Mouse (Mus musculus): Measurements from ENCODE around the gene Jmjd8. TPM values are rescaled to one million over a fixed set of nuclear protein-coding genes. Genes with fewer than 3 reads are reported as not detected.

The Jmjd8 gene
- polyA plus RNA-seq, 1 experiment from 2014 or later, result 50.1 TPM

- Histone ChIP-seq H3K27me3 (replicated peaks; ENCODE audit: control insufficient read depth, insufficient read depth, low read length) (no peaks in the 10 kb centered on the region), H3K4me1 (ENCODE audit: control insufficient read depth, insufficient read depth, low read length) (peaks cover 50% of the 10 kb centered on the region), H3K36me3 (ENCODE audit: control insufficient read depth, insufficient read depth, low read length) (peaks cover 15% of the 10 kb centered on the region), H3K4me3 (ENCODE audit: low read length) (peak overlapping the region; percentile 69), H3K9ac (ENCODE audit: low read depth, low read length) (peak overlapping the region; percentile 82), H3K4me2 (ENCODE audit: low read depth, low read length) (peak overlapping the region; percentile 67), H3K9me3 (ENCODE audit: control insufficient read depth, low read length) (no peaks in the 10 kb centered on the region), H3K27ac (ENCODE audit: low read length) (peak overlapping the region; percentile 93)
- no peak for ATAC-seq
- WGBS, result 39% methylated on average over 8 of the region's 8 CpGs
Measured at GRCm38 (mm10) chr17:25829558-25830017, 921 bp downstream of the Jmjd8 start.

GRCm38 (mm10) chr17:25830200-25830753 is 1.6 kb downstream of the Jmjd8 start:
- H3K9me3 ChIP-seq (ENCODE audit: control insufficient read depth, low read length), result no peaks in the 10 kb centered on the region
- 0 out of 2 replicates have a peak overlapping the region, but pooled peaks have one; percentile 82 for H3K9ac ChIP-seq (ENCODE audit: low read depth, low read length)
- H3K4me2 ChIP-seq (ENCODE audit: low read depth, low read length), result peak overlapping the region; percentile 67
- no peak for ATAC-seq
- H3K27me3 ChIP-seq (replicated peaks; ENCODE audit: control insufficient read depth, insufficient read depth, low read length), result no peaks in the 10 kb centered on the region
- 80% methylated on average over 4 of the region's 4 CpGs for whole genome bisulfite sequencing
- H3K4me1 ChIP-seq (ENCODE audit: control insufficient read depth, insufficient read depth, low read length), result peaks cover 50% of the 10 kb centered on the region
- peak overlapping the region; percentile 69 for H3K4me3 ChIP-seq (ENCODE audit: low read length)
- H3K36me3 ChIP-seq (ENCODE audit: control insufficient read depth, insufficient read depth, low read length), result peaks cover 15% of the 10 kb centered on the region
- 0 out of 2 replicates have a peak overlapping the region, but pooled peaks have one; percentile 93 for H3K27ac ChIP-seq (ENCODE audit: low read length)

GRCm38 (mm10) chr17:25830806-25831431 is 2.3 kb downstream of the Jmjd8 start:
- Histone ChIP-seq H3K36me3 (ENCODE audit: control insufficient read depth, insufficient read depth, low read length) (peaks cover 15% of the 10 kb centered on the region), H3K4me2 (ENCODE audit: low read depth, low read length) (peak overlapping the region; percentile 98), H3K27ac (ENCODE audit: low read length) (no peak overlapping the region), H3K4me1 (ENCODE audit: control insufficient read depth, insufficient read depth, low read length) (peaks cover 54% of the 10 kb centered on the region), H3K4me3 (ENCODE audit: low read length) (peak overlapping the region; percentile 85), H3K9ac (ENCODE audit: low read depth, low read length) (peak overlapping the region; percentile 90; the same call in 1 of the 2 replicates), H3K27me3 (replicated peaks; ENCODE audit: control insufficient read depth, insufficient read depth, low read length) (no peaks in the 10 kb centered on the region), H3K9me3 (ENCODE audit: control insufficient read depth, low read length) (no peaks in the 10 kb centered on the region)
- 82% methylated on average over 14 of the region's 14 CpGs for WGBS
- no peak for ATAC-seq

- H3K27me3 ChIP-seq (replicated peaks; ENCODE audit: control insufficient read depth, insufficient read depth, low read length), result no peaks in the 10 kb centered on the region
- no peaks in the 10 kb centered on the region for H3K9me3 ChIP-seq (ENCODE audit: control insufficient read depth, low read length)
- peaks cover 10% of the 10 kb centered on the region for H3K36me3 ChIP-seq (ENCODE audit: control insufficient read depth, insufficient read depth, low read length)
- H3K4me3 ChIP-seq (ENCODE audit: low read length), result peak overlapping the region; percentile 85
- H3K4me2 ChIP-seq (ENCODE audit: low read depth, low read length), result peak overlapping the region; percentile 98
- no peak for ATAC-seq
- peak overlapping the region; percentile 93 for H3K27ac ChIP-seq (ENCODE audit: low read length)
- WGBS, result 45% methylated on average over 21 of the region's 21 CpGs
- peaks cover 61% of the 10 kb centered on the region for H3K4me1 ChIP-seq (ENCODE audit: control insufficient read depth, insufficient read depth, low read length)
- peak overlapping the region; percentile 90 for H3K9ac ChIP-seq (ENCODE audit: low read depth, low read length)
Measured at GRCm38 (mm10) chr17:25831451-25832281, 3.0 kb downstream of the Jmjd8 start.

GRCm38 (mm10) chr17:25832436-25833290 is 4.0 kb downstream of the Jmjd8 start:
- Histone ChIP-seq H3K36me3 (ENCODE audit: control insufficient read depth, insufficient read depth, low read length) (peaks cover 10% of the 10 kb centered on the region), H3K9me3 (ENCODE audit: control insufficient read depth, low read length) (no peaks in the 10 kb centered on the region), H3K4me2 (ENCODE audit: low read depth, low read length) (peak overlapping the region; percentile 98), H3K9ac (ENCODE audit: low read depth, low read length) (peak overlapping the region; percentile 90), H3K4me1 (ENCODE audit: control insufficient read depth, insufficient read depth, low read length) (peaks cover 70% of the 10 kb centered on the region), H3K27me3 (replicated peaks; ENCODE audit: control insufficient read depth, insufficient read depth, low read length) (no peaks in the 10 kb centered on the region), H3K27ac (ENCODE audit: low read length) (peak overlapping the region; percentile 97), H3K4me3 (ENCODE audit: low read length) (peak overlapping the region; percentile 85)
- WGBS, result under 1% methylated on average over 77 of the region's 77 CpGs
- ATAC-seq, result peak; percentile 89

GRCm38 (mm10) chr17:25833291-25833663 is 4.6 kb downstream of the Jmjd8 start, which contains the start of gene Stub1:
TSS of gene Stub1 (minus strand) at chr17:25833404.
- H3K4me3 ChIP-seq (ENCODE audit: low read length), result peak within 1 kb of the TSS; percentile 85
- H3K4me1 ChIP-seq (ENCODE audit: control insufficient read depth, insufficient read depth, low read length), result peaks cover 71% of the 10 kb centered on the region
- H3K36me3 ChIP-seq (ENCODE audit: control insufficient read depth, insufficient read depth, low read length), result peaks cover 10% of the 10 kb centered on the region
- H3K4me2 ChIP-seq (ENCODE audit: low read depth, low read length), result peak within 1 kb of the TSS; percentile 98
- H3K9me3 ChIP-seq (ENCODE audit: control insufficient read depth, low read length), result no peaks in the 10 kb centered on the region
- WGBS, result under 1% methylated on average over 24 of the region's 24 CpGs
- peak within 1 kb of the TSS; percentile 90 for H3K9ac ChIP-seq (ENCODE audit: low read depth, low read length)
- ATAC-seq, result peak; percentile 78
- peak within 1 kb of the TSS; percentile 97 for H3K27ac ChIP-seq (ENCODE audit: low read length)
- no peaks in the 10 kb centered on the region for H3K27me3 ChIP-seq (replicated peaks; ENCODE audit: control insufficient read depth, insufficient read depth, low read length)

GRCm38 (mm10) chr17:25833961-25834594 is 5.4 kb downstream of the Jmjd8 start:
- WGBS, result 16% methylated on average over 6 of the region's 6 CpGs
- peak overlapping the region; percentile 85 for H3K4me3 ChIP-seq (ENCODE audit: low read length)

GRCm38 (mm10) chr17:25834595-25835222 is 6.0 kb downstream of the Jmjd8 start:
- peaks cover 65% of the 10 kb centered on the region for H3K4me1 ChIP-seq (ENCODE audit: control insufficient read depth, insufficient read depth, low read length)
- H3K4me3 ChIP-seq (ENCODE audit: low read length), result peak overlapping the region; percentile 85
- peak overlapping the region; percentile 94 for H3K4me2 ChIP-seq (ENCODE audit: low read depth, low read length)
- peaks cover 15% of the 10 kb centered on the region for H3K36me3 ChIP-seq (ENCODE audit: control insufficient read depth, insufficient read depth, low read length)
- no peak for ATAC-seq
- 71% methylated on average over 12 of the region's 12 CpGs for WGBS
- peak overlapping the region; percentile 97 for H3K27ac ChIP-seq (ENCODE audit: low read length)
- peak overlapping the region; percentile 86 for H3K9ac ChIP-seq (ENCODE audit: low read depth, low read length)
- no peaks in the 10 kb centered on the region for H3K27me3 ChIP-seq (replicated peaks; ENCODE audit: control insufficient read depth, insufficient read depth, low read length)
- no peaks in the 10 kb centered on the region for H3K9me3 ChIP-seq (ENCODE audit: control insufficient read depth, low read length)

More at GRCm38 (mm10) chr17:25833961-25834594, 5.4 kb downstream of the Jmjd8 start:
- H3K4me2 ChIP-seq (ENCODE audit: low read depth, low read length), result peak overlapping the region; percentile 94
- H3K4me1 ChIP-seq (ENCODE audit: control insufficient read depth, insufficient read depth, low read length), result peaks cover 67% of the 10 kb centered on the region
- H3K27ac ChIP-seq (ENCODE audit: low read length), result peak overlapping the region; percentile 97
- H3K27me3 ChIP-seq (replicated peaks; ENCODE audit: control insufficient read depth, insufficient read depth, low read length), result no peaks in the 10 kb centered on the region
- H3K9me3 ChIP-seq (ENCODE audit: control insufficient read depth, low read length), result no peaks in the 10 kb centered on the region
- H3K36me3 ChIP-seq (ENCODE audit: control insufficient read depth, insufficient read depth, low read length), result peaks cover 11% of the 10 kb centered on the region
- no peak for ATAC-seq
- peak overlapping the region; percentile 86 for H3K9ac ChIP-seq (ENCODE audit: low read depth, low read length)
